Mouse (Mus musculus): ENCODE data around the gene Med20.

GRCm38 (mm10) chr17:47564612-47565011, 46.8 kb upstream of the Med20 start:
- no peak for TF ChIP-seq POLR2A (IDR thresholded peaks at IDR 0.05; ENCODE audit: control insufficient read depth, low read depth, low read length)
- TF ChIP-seq CTCF (IDR thresholded peaks at IDR 0.05; ENCODE audit: control insufficient read depth, insufficient read depth, insufficient replicate concordance, low read depth, low read length): no peak
